Mouse (Mus musculus) limb, embryonic 10.5 days (tissue): Measurements from ENCODE around the gene Mynn. TPM values are rescaled to one million over a fixed set of nuclear protein-coding genes. Genes with fewer than 3 reads are reported as not detected.

Experiments
- DNase-seq: peaks from one replicate; pipeline ENCODE4 v3.0.0-alpha.2; 2017; ENCODE audit warnings: low spot score
- H3K27ac ChIP-seq: fragments of 300-500 bp; sonication (generic); 2 replicates; pipeline ENCODE4 v1.5.1; 2016; ENCODE audit warnings: mild to moderate bottlenecking
- H3K27me3 ChIP-seq: fragments of 300-500 bp; sonication (generic); 2 replicates; pipeline ENCODE4 v1.6.1; 2016; ENCODE audit warnings: low read depth, mild to moderate bottlenecking; ENCODE audit not compliant: poor library complexity, severe bottlenecking
- H3K36me3 ChIP-seq: fragments of 300-500 bp; sonication (generic); 2 replicates; pipeline ENCODE4 v1.6.1; 2016; ENCODE audit warnings: mild to moderate bottlenecking, moderate library complexity
- H3K4me1 ChIP-seq: fragments of 300-500 bp; sonication (generic); 2 replicates; pipeline ENCODE4 v1.6.1; 2016
- H3K4me3 ChIP-seq: fragments of 300-500 bp; sonication (generic); 2 replicates; pipeline ENCODE4 v1.5.1; 2016; ENCODE audit warnings: mild to moderate bottlenecking, moderate library complexity
- H3K9me3 ChIP-seq: fragments of 300-500 bp; sonication (generic); replicated peaks from 2 replicates; pipeline ENCODE4 v1.6.1; 2016; ENCODE audit warnings: mild to moderate bottlenecking
- WGBS: fragments of 180-500 bp; shearing (Covaris S2); methylation state at CpG from one replicate; pipeline ENCODE4 v1.1.7; 2016; 5-methylcytosine and 5-hydroxymethylcytosine counted together
- polyA plus RNA-seq: library from polyadenylated mRNA; unstranded; fragments of >200 nt; fragmentation: Nextera tagmentation; extraction: Ambion mirVana; gene quantifications from 2 replicates; pipeline ENCODE4 v1.2.1, GENCODE M21; 2016

Mynn gene
- polyA plus RNA-seq, 1 experiment from 2014 or later, result 32.2 TPM

- no peaks in the 10 kb centered on the region for H3K36me3 ChIP-seq
- no peak overlapping the region for H3K27ac ChIP-seq
- DNase-seq, result peak; percentile 61
- peaks cover 41% of the 10 kb centered on the region for H3K27me3 ChIP-seq
- peaks cover 28% of the 10 kb centered on the region for H3K4me1 ChIP-seq
- WGBS, result under 1% methylated on average over 41 of the region's 41 CpGs
- peak overlapping the region; percentile 56 for H3K4me3 ChIP-seq
- no peaks in the 10 kb centered on the region for H3K9me3 ChIP-seq
These were observed 48.4 kb downstream of the Mynn start for GRCm38 (mm10) chr3:30650062-30650841.

DNA sequence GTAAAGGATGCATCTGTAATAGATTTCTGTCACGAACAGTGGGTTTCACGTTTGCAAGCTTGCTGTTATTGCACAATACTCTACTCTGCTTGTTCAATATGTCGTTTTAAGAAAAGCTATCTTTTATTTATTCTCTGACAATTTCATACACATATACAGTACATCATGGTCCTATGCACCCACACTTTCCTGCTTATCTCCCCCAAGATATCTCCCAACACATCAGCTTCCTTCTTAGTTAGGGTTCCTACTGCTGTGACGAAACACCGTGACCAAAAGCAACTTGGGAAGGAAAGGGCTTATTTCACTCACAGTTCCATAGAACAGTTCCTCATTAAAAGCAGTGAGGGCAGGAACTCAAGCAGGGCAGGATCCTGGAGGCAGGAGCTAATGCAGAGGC lies 54.1 kb downstream of the Mynn start:
- Histone ChIP-seq H3K4me1 (0 out of 2 replicates have a peak, but pooled peaks cover 3% of the 10 kb centered on the region), H3K9me3 (no peaks in the 10 kb centered on the region), H3K36me3 (no peaks in the 10 kb centered on the region), H3K4me3 (no peak overlapping the region), H3K27me3 (peaks cover 10% of the 10 kb centered on the region), H3K27ac (no peak overlapping the region)
- 87% methylated on average over 5 of the region's 5 CpGs for WGBS
- no peak for DNase-seq

DNA sequence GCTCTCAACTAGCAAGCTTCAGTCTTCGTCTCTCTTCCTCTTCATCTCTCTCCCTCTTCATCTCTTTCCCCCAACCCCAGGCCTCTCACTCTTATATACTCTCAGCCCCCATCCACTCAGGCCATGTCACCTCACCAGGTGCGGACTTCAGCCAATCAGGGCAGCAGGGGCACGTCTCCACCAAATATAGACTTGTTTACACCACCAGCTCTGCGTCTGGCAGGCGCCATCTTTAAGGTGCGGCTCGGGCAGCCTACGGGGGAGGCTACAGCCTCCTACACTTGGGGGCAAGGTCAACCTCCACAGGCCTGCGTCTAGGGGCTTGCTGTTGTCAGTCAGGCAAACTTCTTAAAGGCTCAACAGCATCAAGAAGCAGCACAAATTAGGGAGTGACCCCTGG lies 56.6 kb downstream of the Mynn start:
- 88% methylated on average over 9 of the region's 9 CpGs for WGBS

More for the DNA sequence above, 56.6 kb downstream of the Mynn start:
- Histone ChIP-seq H3K4me3 (no peak overlapping the region), H3K9me3 (no peaks in the 10 kb centered on the region), H3K36me3 (no peaks in the 10 kb centered on the region), H3K27me3 (no peaks in the 10 kb centered on the region), H3K4me1 (no peaks in the 10 kb centered on the region), H3K27ac (no peak overlapping the region)
- DNase-seq, result no peak

Other genes starting within 250 kb of the Mynn start
- 167 and 217 TPM in 2 replicates for gene Mecom, start 54.1 kb upstream of the Mynn start, polyA plus RNA-seq
- 0.08 TPM in 1 of 2 replicates, not detected in the other for gene Actrt3, start 2.1 kb upstream of the Mynn start, polyA plus RNA-seq
- gene Lrriq4, start 42.4 kb downstream of the Mynn start, polyA plus RNA-seq, result not detected in 2 replicates
- 1.9 and 2.8 TPM in 2 replicates for gene Lrrc34, start 45.8 kb downstream of the Mynn start, polyA plus RNA-seq
- not detected in 2 replicates for gene Lrrc31, start 97.8 kb downstream of the Mynn start, polyA plus RNA-seq
- gene Samd7, start 144.2 kb downstream of the Mynn start, polyA plus RNA-seq, result not detected in 2 replicates
- 39.1 and 47.0 TPM in 2 replicates for gene Sec62, start 190.8 kb downstream of the Mynn start, polyA plus RNA-seq